Mouse (Mus musculus): ENCODE data around the gene Mcm5.

Gene Mcm5

DNA sequence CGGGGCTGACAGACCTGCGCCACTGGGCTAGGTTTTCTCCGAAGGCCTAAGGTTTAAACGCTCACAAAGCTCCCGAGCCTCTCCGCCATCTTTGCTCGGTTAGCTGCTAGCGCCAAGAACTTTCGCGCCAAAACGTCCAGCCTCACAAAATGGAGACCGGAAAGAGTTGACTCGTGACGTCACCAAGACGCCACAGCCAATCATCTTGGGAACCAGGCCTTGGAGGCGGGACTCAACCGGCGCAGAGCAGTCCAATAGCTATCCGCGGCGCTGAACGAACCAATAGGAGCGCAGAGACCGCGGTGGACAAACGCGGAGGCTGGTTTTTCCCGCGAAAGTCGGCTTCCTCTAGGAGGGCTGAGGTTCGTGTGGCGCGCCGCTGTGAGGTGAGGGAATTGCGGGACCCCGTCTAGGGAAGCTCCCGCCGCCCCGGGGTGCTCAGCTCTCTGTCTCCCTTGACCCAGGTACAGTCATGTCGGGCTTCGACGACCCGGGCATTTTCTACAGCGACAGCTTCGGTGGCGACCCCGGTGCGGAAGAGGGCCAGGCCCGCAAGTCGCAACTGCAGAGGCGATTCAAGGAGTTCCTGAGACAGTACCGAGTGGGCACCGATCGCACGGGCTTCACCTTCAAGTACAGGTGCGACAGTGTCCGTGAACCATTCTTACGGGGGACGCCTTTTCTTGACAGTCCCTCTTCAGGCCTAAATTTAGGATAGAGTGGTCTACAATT, at the start of gene Mcm5:
Gene Mcm5, plus strand, starts transcription at position 334 of the 732 bp plus-strand sequence.
- DNase-seq, result peak; percentile 98

- no peak for DNase-seq
Observed at GRCm38 (mm10) chr8:75060022-75060421, 49.3 kb upstream of the Mcm5 start.

DNA sequence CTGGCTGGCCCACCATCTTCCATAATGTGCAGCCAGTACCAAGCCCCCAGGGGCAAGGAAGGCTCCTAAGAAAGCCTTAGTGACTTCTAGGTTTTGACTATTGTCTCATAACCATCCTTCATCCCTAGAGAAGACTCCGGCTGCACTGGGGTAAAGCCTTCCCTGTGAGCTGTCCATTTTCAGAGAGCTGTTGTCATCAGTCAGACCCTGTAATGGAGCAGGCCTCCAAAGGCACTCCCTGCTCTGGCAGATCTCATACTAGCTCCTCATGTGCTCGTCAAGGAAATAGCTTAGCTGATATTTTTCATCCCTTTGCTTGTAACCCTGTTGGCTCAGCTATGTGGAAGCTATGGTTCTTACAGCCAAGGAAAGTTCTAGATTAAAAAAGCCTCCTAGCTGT, 48.6 kb upstream of the Mcm5 start:
- no peak for DNase-seq

GRCm38 (mm10) chr8:75063290-75063689, 46.1 kb upstream of the Mcm5 start:
- DNase-seq, result no peak

DNA sequence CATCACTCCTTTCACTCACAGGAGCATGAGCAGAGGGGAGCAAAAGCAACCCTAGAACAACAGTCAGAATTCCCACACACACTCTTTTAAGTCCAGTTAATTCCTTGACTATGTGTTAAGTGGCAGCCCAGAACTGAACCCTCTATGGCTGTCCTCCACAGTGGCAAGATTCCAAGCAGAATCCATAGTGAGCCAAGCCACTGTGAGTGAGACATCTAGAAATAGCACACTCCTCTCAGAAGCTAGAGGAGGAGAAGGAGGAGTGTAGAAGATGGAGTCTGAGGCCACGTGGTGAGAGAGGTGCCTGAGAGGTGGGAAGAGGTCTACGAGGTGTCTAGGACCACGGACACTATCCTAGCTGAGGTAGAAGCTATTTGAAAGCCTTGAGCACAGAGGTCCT, 44.6 kb upstream of the Mcm5 start:
- DNase-seq, result no peak

DNA sequence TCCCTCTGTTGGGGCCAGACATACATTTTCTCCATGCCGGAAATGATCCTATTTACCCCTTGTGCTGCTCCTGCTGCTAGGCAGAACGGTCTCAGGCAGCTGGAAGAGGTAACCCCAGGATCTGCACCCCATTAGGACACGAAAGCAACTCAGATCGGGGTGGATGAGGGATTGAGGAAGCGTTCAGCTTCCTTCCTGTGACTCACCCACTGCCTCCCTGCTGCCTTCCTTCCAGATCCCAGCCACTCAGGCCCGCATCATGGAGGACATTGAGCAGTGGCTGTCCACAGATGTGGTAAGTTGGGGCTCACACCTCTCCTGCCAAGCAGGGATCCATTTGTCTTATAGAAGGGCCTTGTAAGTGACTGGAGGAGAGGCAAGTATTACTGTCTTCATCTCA, 42.1 kb upstream of the Mcm5 start:
- DNase-seq, result no peak

- DNase-seq, result no peak
Observed at GRCm38 (mm10) chr8:75070297-75070696, 39.1 kb upstream of the Mcm5 start.

DNA sequence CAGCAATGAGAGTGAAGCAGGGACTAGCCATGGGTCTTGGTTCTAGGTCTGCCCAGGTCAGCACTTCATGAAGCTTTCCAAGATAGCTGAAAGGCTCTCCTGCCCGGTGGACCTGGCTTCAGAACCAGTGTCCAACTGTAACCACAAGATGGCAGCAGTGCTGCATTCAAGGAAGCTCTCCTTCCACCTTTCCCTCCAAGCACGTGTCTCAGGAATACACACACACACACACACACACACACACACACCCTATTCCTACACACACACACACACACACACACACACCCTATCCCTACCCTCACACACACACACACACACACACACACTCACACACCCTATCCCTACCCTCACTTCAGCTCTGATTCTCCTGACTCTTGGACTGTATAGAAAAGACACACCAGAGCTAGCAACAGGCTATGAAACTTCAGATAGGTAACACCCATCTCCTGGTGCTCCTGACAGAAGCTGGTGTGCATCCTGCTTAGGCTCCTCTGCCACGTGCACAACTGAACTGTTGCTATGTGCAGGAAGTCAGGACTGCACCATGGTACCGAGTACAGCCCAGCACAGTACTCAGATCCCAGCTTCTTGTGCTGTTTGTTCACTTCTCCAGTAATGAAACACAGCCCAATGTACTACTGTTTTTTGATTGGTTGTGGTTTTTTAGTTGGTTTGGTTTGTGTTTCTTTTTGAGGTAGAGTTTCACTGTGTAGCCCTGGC, 37.6 kb upstream of the Mcm5 start:
- peak; percentile 84 for DNase-seq

DNA sequence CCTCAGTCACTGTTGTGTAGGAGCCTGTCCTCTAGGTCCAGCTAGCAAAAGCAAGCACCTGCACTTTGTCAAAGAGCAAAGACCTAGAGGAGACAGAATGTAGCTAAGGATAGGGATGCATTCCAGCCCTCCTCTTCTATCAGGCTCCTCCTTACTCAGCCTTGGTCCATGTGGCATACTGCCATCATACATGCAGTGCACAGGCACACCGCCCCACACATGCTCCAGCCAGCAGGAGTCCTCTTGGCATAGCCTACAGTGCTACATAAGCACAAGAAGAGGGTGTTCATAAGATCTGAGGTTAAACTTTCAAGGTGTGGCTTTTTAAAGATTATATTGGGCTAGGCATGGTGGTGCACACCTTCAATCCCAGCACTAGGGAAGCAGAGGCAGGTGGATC, 34.5 kb upstream of the Mcm5 start:
- no peak for DNase-seq

DNA sequence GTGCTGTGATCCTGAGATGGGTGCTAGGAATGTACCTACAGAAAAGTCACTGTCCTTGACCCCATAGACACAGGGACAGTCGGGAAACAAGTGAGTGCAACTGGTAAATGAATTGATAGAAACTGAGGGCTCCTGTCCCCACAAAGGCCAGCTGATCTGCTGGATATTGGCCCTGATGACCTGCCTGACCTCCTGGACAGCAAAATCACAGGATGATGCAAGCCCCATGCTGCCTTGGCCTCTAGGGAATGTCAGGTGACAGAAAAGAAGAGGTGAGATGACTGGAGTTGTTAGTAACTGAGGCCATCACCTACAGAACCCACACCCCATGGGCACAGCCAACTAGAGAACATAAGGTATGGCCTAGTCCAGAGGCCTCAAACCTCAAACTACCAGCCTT, 31.2 kb upstream of the Mcm5 start:
- DNase-seq, result no peak

GRCm38 (mm10) chr8:75078851-75079250, 30.5 kb upstream of the Mcm5 start:
- DNase-seq, result no peak

- DNase-seq, result no peak
Observed at GRCm38 (mm10) chr8:75081364-75082040, 27.9 kb upstream of the Mcm5 start.

DNA sequence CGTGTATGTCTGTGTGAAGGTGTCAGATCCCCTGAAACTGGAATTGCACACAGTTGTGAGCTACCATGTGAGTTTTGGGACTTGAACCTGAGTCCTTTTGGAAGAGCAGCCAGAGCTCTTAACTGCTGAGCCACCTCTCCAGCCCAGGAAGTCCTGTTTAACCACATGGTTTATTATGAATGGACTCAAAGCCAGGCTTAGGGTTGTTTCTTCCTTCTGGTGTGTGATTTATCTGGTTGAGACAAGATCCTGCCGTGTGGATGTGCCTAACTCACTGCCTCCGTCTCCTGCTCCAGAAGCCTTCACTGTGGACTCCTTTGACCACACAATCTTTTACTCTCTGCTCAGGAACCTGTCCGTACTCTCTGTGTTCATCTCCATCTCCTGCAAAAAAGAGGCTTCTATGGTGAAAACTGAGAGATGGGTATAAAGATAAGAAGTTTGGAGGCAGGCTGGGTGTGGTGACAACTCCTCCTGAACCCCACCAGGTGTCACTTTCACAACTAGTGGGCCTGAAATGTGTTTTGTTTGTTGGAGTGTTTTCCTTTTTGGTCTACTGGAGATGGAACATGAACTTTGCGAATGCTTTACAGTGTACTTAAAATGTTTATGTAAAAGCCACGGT, 27.1 kb upstream of the Mcm5 start:
- DNase-seq, result no peak

GRCm38 (mm10) chr8:75083846-75084245, 25.5 kb upstream of the Mcm5 start:
- peak; percentile 96 for DNase-seq

- no peak for DNase-seq
Observed at GRCm38 (mm10) chr8:75084382-75085064, 24.8 kb upstream of the Mcm5 start.

DNA sequence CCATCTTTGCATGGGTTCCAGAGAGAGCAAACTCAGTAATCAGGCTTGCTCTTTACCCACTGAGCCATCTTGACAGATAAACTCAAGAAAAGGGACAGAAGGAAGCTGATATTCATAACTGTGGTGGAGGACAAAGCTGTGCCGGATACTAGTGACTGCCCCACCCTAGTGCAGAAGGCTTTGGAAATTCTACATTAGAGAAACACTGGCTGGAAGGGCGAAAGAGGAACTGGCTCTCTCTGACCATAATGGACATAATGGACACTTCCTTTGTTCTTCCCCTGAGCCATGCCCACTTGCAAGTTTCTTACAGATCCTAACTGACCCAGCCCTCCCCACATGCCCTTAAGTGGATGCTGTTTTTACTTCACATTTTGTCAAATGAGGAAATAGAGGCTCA, 23.4 kb upstream of the Mcm5 start:
- DNase-seq, result no peak

- no peak for DNase-seq
Observed at GRCm38 (mm10) chr8:75087127-75087526, 22.2 kb upstream of the Mcm5 start.

DNA sequence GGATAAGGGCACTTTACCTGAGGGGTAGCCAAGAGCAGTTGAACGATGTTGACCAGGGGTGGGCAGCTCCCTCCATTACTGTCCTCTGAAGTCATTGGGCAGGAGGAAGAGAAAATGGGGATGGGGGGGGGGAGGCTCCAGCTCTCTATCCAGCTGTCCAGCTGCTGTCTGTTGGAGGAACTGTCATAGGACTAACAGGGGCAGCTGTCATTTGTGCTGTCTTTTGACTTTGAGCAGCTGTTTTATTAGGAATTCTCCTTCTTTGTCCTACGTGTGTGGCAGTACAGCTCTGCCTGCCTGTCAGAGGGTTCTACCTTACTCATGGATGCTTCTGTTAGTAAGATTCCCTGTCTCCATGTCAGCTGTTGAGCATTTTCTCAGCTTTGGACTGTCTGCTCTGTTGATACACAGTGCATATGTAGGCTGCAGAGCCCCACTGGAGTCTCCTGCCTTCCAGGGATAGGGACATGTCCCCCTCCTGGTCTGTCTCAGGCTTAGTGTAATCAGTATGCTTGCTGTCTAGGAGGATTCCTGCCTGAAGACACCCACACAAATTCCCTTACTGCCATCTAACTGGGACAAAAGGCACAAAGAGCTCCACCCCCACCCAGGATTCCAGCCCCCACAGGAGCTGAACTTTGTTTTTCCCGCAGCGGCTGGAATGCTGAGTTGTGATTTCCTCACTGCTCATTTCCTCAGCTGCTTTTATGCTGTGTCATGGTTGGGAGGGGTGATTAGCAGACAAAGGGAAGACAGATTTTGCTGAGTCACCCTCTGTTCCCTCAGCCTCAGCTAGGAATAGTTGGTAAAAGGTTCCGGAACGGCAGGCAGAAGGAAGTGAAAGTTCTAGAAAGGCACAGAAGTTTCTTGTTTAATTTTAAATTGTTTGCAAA, 20.1 kb upstream of the Mcm5 start:
- DNase-seq, result peak; percentile 74

GRCm38 (mm10) chr8:75090781-75091365, 18.5 kb upstream of the Mcm5 start:
- no peak for DNase-seq

GRCm38 (mm10) chr8:75093399-75094156, 15.8 kb upstream of the Mcm5 start, which contains the start of gene Hmox1:
Gene Hmox1 (plus strand): TSS chr8:75093621.
- peak; percentile 85 for DNase-seq

All from liver (tissue).